Mouse (Mus musculus) myocyte (in vitro differentiated cells): ENCODE results near the gene Tbr1.

Experiments
- CEBPB ChIP-seq: IDR thresholded peaks from 2 replicates; pipeline ENCODE4 v1.6.1; 2011; ENCODE audit warnings: mild to moderate bottlenecking, moderate library complexity; ENCODE audit not compliant: poor library complexity, insufficient read depth, severe bottlenecking
- E2F4 ChIP-seq: IDR thresholded peaks from one replicate; pipeline ENCODE4 v1.6.1; 2011; ENCODE audit warnings: mild to moderate bottlenecking, control low read depth, moderate library complexity; ENCODE audit not compliant: insufficient read depth
- MAX ChIP-seq: IDR thresholded peaks from one replicate; pipeline ENCODE4 v1.6.1; 2011; ENCODE audit warnings: low read depth, mild to moderate bottlenecking, control low read depth
- MYOD1 ChIP-seq, 3 experiments: IDR thresholded peaks; one replicate each; pipeline ENCODE4 v1.6.1; 2011; ENCODE audit warnings: control low read depth in 2 of 3, low read depth in 2 of 3, mild to moderate bottlenecking in 2 of 3, moderate library complexity in 1 of 3; ENCODE audit not compliant: insufficient read length in 2 of 3, control insufficient read depth in 1 of 3
- MYOG ChIP-seq, 3 experiments: IDR thresholded peaks; one replicate each; pipeline ENCODE4 v1.6.1; 2011; ENCODE audit warnings: control low read depth in 2 of 3, low read depth in 2 of 3, mild to moderate bottlenecking in 2 of 3; ENCODE audit not compliant: insufficient read length in 2 of 3, control insufficient read depth in 1 of 3, insufficient read depth in 1 of 3
- POLR2A ChIP-seq: IDR thresholded peaks from one replicate; pipeline ENCODE4 v1.6.1; 2011; ENCODE audit warnings: low read depth, mild to moderate bottlenecking, control low read depth, moderate library complexity; ENCODE audit not compliant: insufficient read length
- POLR2AphosphoS2 ChIP-seq: IDR thresholded peaks from one replicate; pipeline ENCODE4 v1.6.1; 2011; ENCODE audit warnings: low read depth, control low read depth; ENCODE audit not compliant: insufficient read length
- REST ChIP-seq: IDR thresholded peaks from one replicate; pipeline ENCODE4 v1.6.1; 2011; ENCODE audit warnings: mild to moderate bottlenecking, control low read depth, moderate library complexity; ENCODE audit not compliant: insufficient read depth, insufficient read length
- SRF ChIP-seq: IDR thresholded peaks from one replicate; pipeline ENCODE4 v1.6.1; 2011; ENCODE audit warnings: low read depth; ENCODE audit not compliant: control insufficient read depth, insufficient read length
- TCF12 ChIP-seq: IDR thresholded peaks from one replicate; pipeline ENCODE4 v1.6.1; 2011; ENCODE audit warnings: mild to moderate bottlenecking, control low read depth; ENCODE audit not compliant: poor library complexity, insufficient read depth, severe bottlenecking
- TCF3 ChIP-seq: IDR thresholded peaks from one replicate; pipeline ENCODE4 v1.6.1; 2011; ENCODE audit warnings: low read depth, control low read depth; ENCODE audit not compliant: insufficient read length
- USF1 ChIP-seq: IDR thresholded peaks from one replicate; pipeline ENCODE4 v1.6.1; 2011; ENCODE audit warnings: low read depth, mild to moderate bottlenecking, control low read depth, moderate library complexity

DNA sequence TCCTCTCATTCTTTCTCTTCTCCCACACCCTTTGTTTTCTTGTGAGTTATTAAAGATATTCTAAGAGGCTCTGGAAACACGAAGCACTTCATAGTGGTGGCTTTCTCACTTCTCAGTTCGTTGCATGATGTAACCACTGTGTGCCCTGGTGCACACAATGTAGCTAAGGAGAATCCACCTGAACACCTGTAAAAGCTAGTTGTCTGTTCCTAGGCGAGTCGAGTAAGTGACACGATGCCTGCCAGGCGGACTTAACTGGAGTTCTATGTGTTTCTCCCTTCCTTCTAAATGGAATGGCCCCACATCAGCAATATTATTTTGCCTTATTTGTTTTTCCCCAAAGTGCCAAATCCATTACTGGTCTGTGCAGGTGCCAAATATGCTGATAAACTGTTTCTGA lies 10.4 kb downstream of the Tbr1 start:
- TF ChIP-seq POLR2A = no peak
- TF ChIP-seq TCF12 = no peak
- no peak for TF ChIP-seq MAX
- no peak for TF ChIP-seq POLR2AphosphoS2
- no peak for TF ChIP-seq MYOD1 (IDR thresholded peaks at IDR 0.05; ENCODE audit: control insufficient read depth in 1 of 3, insufficient read length in 2 of 3, low read depth in 2 of 3)
- TF ChIP-seq E2F4 = no peak
- no peak for TF ChIP-seq MYOG (IDR thresholded peaks at IDR 0.05; ENCODE audit: control insufficient read depth in 1 of 3, insufficient read depth in 1 of 3, insufficient read length in 2 of 3, low read depth in 2 of 3)
- no peak for TF ChIP-seq USF1
- TF ChIP-seq TCF3 = no peak
- TF ChIP-seq CEBPB = no peak
- no peak for TF ChIP-seq REST
- no peak for TF ChIP-seq SRF
